Mouse (Mus musculus) E14TG2a.4 (cell line): Measurements from ENCODE around the gene Ushbp1.

Experiments used
- CTCF ChIP-seq: conservative IDR thresholded peaks from 2 replicates; pipeline ENCODE4 v1.5.1; 2014; ENCODE audit warnings: low read length
- NANOG ChIP-seq: IDR thresholded peaks from 2 replicates; pipeline ENCODE4 v1.6.1; 2014; ENCODE audit warnings: borderline replicate concordance, low read length, mixed read lengths
- POU5F1 ChIP-seq: IDR thresholded peaks from 2 replicates; pipeline ENCODE4 v1.6.1; 2014; ENCODE audit warnings: low read length, borderline replicate concordance

- TF ChIP-seq CTCF (no peak), POU5F1 (no peak), NANOG (no peak)
Measured at GRCm38 (mm10) chr8:71397701-71398100, 2.1 kb upstream of the Ushbp1 start.
